Mouse (Mus musculus) intestine, embryonic 14.5 days (tissue): ENCODE results near the gene Slc19a2. TPM values are rescaled to one million over a fixed set of nuclear protein-coding genes. Genes with fewer than 3 reads are reported as not detected.
"Not testable (repeated sequence)": the region's sequence is repeated elsewhere in the genome, so short reads cannot be mapped to it uniquely, and the experiment has no call there.

Source experiments
- ATAC-seq: fragments of 200-750 bp; cut with Nextera tagmentation; replicated peaks from 2 replicates; pipeline ENCODE4 v1.8.0; 2017; ENCODE audit warnings: low read depth, moderate number of reproducible peaks, moderate TSS enrichment, moderate library complexity; ENCODE audit not compliant: low FRiP score, low TSS enrichment
- DNase-seq: peaks from one replicate; pipeline ENCODE4 v3.0.0-alpha.2; 2018; ENCODE audit warnings: low spot score
- H3K27ac ChIP-seq: fragments of 300-500 bp; sonication (generic); 2 replicates; pipeline ENCODE4 v1.5.1; 2014; ENCODE audit warnings: low read depth, mild to moderate bottlenecking, control low read depth
- H3K27me3 ChIP-seq: fragments of 300-500 bp; sonication (generic); replicated peaks from 2 replicates; pipeline ENCODE4 v1.6.1; 2014; ENCODE audit warnings: low read length, control low read depth; ENCODE audit not compliant: control insufficient read depth, insufficient read depth
- H3K36me3 ChIP-seq: fragments of 300-500 bp; sonication (generic); 2 replicates; pipeline ENCODE4 v1.6.1; 2014; ENCODE audit warnings: low read length, control low read depth; ENCODE audit not compliant: control insufficient read depth, insufficient read depth
- H3K4me1 ChIP-seq: fragments of 300-500 bp; sonication (generic); replicated peaks from 2 replicates; pipeline ENCODE4 v1.6.1; 2014; ENCODE audit warnings: low read length, control low read depth, mixed read lengths; ENCODE audit not compliant: control insufficient read depth, insufficient read depth
- H3K4me2 ChIP-seq: fragments of 300-500 bp; sonication (generic); 2 replicates; pipeline ENCODE4 v1.6.1; 2014; ENCODE audit warnings: low read length
- H3K4me3 ChIP-seq: fragments of 300-500 bp; sonication (generic); 2 replicates; pipeline ENCODE4 v1.5.1; 2014; ENCODE audit warnings: low read depth, low read length, control low read depth, mixed read lengths
- H3K9ac ChIP-seq: fragments of 300-500 bp; sonication (generic); 2 replicates; pipeline ENCODE4 v1.6.1; 2014; ENCODE audit warnings: mild to moderate bottlenecking, low read length
- H3K9me3 ChIP-seq: fragments of 300-500 bp; sonication (generic); 2 replicates; pipeline ENCODE4 v1.6.1; 2016; ENCODE audit warnings: low read length, control low read depth; ENCODE audit not compliant: control insufficient read depth
- WGBS: fragments of 180-500 bp; shearing (Covaris S2); extraction: QIAGEN DNeasy Blood & Tissue Kit; methylation state at CpG from one replicate; pipeline ENCODE4 v1.1.7; 2014; 5-methylcytosine and 5-hydroxymethylcytosine counted together
- polyA plus RNA-seq: library from polyadenylated mRNA; unstranded; fragments of >200 nt; fragmentation: Nextera tagmentation; extraction: Ambion mirVana; gene quantifications from 2 replicates; pipeline ENCODE4 v1.2.1, GENCODE M21; 2014

The Slc19a2 gene
- polyA plus RNA-seq, 1 experiment from 2014 or later = 16.5 TPM

DNA sequence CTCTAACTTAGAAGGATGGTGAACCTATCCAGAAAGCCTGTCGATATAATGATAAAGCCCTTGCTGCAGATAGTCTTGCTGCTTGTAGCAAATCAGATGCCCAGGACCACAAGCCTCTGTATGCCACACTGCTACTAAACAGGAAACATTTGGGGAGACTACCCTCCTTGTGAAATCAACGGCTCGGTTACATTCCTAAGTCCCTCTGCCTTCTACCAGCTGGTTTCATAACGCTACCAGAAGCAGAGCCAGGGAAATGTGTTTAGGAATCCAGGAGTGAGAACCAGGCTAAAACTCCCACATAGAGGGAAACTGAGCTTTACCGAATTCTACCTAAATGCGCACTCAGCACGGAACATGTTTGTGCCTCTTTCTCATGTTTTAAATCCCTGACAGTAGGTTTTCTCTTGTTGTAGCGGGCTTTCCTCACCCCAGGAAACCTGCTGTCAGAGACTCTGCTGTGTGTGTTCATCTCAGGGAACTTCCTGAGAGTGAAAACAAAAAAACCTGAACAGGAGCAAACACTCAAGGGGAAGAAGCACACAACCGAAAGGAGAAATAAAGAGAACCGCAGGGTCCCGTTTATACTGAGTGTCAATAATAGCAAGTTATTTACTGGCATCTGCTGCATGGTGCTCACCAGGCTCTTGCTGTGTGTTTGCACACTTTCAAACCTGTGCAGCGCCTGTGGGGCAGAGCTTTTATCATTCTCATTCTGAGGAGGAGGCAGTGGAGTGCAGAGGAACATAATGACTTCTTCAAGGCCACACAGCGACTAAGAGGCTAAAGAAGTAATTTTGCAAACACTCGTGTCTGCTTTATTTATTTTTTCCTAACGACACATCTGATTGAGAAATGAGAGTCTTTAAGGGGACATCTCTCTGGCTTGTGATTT lies 30.8 kb upstream of the Slc19a2 start:
- Histone ChIP-seq H3K36me3 (no peaks in the 10 kb centered on the region), H3K4me1 (peaks cover 14% of the 10 kb centered on the region), H3K9me3 (no peaks in the 10 kb centered on the region), H3K27me3 (peaks cover 1% of the 10 kb centered on the region; the same call in 1 of the 2 replicates), H3K4me3 (no peak overlapping the region), H3K27ac (no peak overlapping the region), H3K9ac (no peak overlapping the region), H3K4me2 (0 out of 2 replicates have a peak overlapping the region, but pooled peaks have one; percentile 9)
- ATAC-seq (no peak), DNase-seq (no peak)
- 30% methylated on average over 15 of the region's 15 CpGs for WGBS

DNA sequence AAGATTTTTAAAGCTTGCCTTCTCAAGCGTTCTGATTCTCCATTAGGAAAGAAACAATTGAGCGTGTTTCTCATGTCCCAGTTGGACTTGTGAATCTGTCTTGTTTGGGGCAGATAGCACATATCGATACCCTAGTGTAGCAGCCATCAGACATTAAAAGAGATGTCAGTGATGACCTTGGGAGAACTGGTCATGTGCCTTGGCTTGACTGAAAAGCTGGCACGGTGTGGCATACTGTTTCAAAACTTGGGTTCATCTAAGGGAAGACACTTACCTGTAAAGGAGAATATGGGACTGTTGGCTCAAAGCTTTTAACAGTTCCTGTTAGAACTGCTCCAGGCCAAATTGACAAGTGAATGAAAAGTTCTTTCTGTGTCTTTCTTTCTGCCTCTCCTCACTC lies 28.6 kb upstream of the Slc19a2 start:
- WGBS = 82% methylated on average over 4 of the region's 4 CpGs
- no peak overlapping the region for H3K9ac ChIP-seq
- ATAC-seq = no peak

DNA sequence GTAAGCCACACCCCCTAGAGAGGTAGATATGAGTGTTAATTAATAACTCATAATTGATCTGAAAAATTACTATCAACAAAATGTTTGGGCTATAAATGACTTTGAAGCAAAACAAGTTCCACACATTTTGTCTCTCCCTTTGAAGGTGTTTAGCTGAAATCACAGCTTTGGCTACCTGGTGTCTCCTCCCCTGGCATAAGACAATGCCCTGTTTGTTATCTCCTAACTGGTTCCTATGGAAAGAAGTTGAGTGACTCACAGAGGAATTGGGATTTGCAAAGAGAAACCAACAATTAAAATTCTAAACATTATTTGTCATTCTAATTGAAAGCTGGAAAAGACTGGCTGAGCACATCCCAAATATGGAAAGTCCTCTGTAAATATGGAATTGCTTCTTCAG lies 25.8 kb upstream of the Slc19a2 start:
- Histone ChIP-seq H3K4me2 (no peak overlapping the region), H3K27ac (no peak overlapping the region), H3K4me1 (peaks cover 3% of the 10 kb centered on the region), H3K36me3 (no peaks in the 10 kb centered on the region), H3K9me3 (no peaks in the 10 kb centered on the region), H3K9ac (no peak overlapping the region), H3K27me3 (peaks cover 3% of the 10 kb centered on the region; the same call in 1 of the 2 replicates), H3K4me3 (no peak overlapping the region)
- ATAC-seq = no peak
- no peak for DNase-seq

More for the DNA sequence above, 28.6 kb upstream of the Slc19a2 start:
- no peak for DNase-seq
- Histone ChIP-seq H3K36me3 (no peaks in the 10 kb centered on the region), H3K4me1 (peaks cover 11% of the 10 kb centered on the region), H3K9me3 (no peaks in the 10 kb centered on the region), H3K4me3 (no peak overlapping the region), H3K27ac (no peak overlapping the region), H3K4me2 (no peak overlapping the region), H3K27me3 (peaks cover 3% of the 10 kb centered on the region; the same call in 1 of the 2 replicates)

DNA sequence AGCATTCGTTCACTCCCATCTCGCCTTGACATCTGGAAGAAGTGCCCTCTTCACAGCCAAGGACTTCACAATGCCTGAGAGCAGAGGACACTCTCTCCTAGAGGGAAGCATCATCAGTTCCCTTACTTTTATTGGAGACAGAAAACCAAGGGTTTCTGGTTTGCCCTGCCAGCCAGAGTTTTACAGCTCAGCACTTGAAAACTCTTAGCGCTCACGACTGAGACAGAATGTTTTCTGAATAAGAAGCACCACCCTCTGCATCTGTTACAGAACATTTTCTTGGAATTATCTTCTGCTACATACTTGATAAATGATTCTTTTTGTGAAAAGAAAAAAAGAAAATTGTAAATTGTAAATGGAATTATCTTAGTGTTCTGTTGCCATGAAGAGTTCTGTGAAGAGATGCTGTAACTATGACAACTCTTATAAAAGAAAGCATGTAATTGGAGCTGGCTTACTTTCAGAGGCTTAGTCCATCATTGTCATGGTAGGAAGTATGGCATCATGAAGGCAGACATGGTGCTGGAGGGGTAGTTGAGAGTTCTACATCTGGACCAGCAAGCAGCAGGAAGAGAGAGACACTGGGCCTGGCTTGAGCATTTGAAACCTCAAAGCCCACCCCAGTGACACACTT lies 16.8 kb upstream of the Slc19a2 start:
- H3K9ac ChIP-seq, H3K4me2 ChIP-seq, H3K27me3 ChIP-seq, H3K36me3 ChIP-seq, H3K4me3 ChIP-seq, DNase-seq, H3K4me1 ChIP-seq, H3K9me3 ChIP-seq, ATAC-seq, H3K27ac ChIP-seq: not testable (repeated sequence)
- WGBS = 78% methylated on average over 2 of the region's 4 CpGs

DNA sequence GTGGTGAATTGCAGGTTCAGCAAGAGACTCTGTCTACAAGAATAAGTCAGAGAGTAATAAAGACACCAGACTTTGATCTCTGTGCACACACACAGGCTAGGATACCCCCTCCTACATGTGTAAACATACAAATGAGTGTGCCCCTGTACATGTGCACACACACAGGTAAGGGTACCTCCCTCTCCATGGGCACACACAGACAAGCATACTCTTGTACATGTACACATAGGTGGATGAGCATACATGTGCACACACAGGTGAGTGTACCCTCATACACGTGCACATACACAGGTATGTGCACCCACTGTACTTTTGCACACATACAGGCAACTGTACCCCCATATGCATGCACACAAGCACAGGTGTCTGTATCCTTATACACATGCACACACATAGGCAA lies 15.4 kb upstream of the Slc19a2 start:
- DNase-seq (no peak), ATAC-seq (no peak)
- H3K27ac ChIP-seq = no peak overlapping the region
- H3K4me3 ChIP-seq = no peak overlapping the region
- H3K36me3 ChIP-seq = no peaks in the 10 kb centered on the region
- no peak overlapping the region for H3K9ac ChIP-seq
- WGBS = 83% methylated on average over 1 of the region's 1 CpGs
- H3K9me3 ChIP-seq = no peaks in the 10 kb centered on the region
- no peaks in the 10 kb centered on the region for H3K4me1 ChIP-seq
- no peak overlapping the region for H3K4me2 ChIP-seq
- H3K27me3 ChIP-seq = no peaks in the 10 kb centered on the region

DNA sequence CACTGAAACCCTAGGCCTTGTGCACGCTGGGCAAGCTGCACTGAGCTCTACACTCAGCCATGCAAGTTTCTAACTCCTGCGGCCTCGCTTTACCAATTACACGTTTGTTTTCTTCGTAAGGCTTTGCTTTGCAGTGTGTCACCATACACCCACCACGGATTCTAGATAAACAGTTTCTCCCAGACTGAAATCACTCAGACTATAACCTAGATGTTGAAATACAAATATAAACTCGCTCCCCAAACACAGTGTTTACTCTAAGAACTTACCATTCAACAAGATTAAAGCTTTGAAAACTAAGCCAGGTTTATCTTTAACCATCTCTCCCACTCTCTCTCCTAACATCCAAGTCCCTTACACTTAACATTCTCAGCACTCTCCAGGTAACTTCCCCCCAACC lies 13.8 kb upstream of the Slc19a2 start:
- H3K4me3 ChIP-seq = no peak overlapping the region
- ATAC-seq (no peak), DNase-seq (no peak)
- H3K27ac ChIP-seq = no peak overlapping the region
- H3K9ac ChIP-seq = no peak overlapping the region
- no peaks in the 10 kb centered on the region for H3K27me3 ChIP-seq
- no peak overlapping the region for H3K4me2 ChIP-seq
- H3K4me1 ChIP-seq = no peaks in the 10 kb centered on the region
- no peaks in the 10 kb centered on the region for H3K9me3 ChIP-seq
- 41% methylated on average over 7 of the region's 7 CpGs for WGBS
- H3K36me3 ChIP-seq = no peaks in the 10 kb centered on the region

DNA sequence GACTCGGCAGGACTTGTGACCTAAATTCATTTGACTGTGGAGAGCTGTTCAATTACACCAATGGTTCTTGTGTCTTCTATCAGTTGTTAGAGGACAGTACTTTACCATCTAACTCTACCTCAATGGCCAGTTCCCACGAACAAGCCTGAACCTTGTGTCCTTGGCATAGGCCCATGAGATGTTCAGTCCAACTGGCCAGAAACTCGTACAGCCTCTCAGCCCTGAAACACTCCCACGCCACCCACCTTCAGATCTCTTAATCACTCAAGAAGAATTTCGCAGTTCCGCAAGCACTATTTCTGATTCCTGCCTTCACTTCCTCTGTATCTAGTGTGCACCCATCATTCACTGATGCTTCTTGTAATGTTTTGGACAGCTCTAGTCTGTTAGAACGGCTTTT lies 12.8 kb upstream of the Slc19a2 start:
- no peak overlapping the region for H3K4me3 ChIP-seq
- no peak overlapping the region for H3K27ac ChIP-seq
- WGBS = 63% methylated on average over 7 of the region's 7 CpGs
- no peaks in the 10 kb centered on the region for H3K9me3 ChIP-seq
- no peak overlapping the region for H3K4me2 ChIP-seq
- H3K4me1 ChIP-seq = no peaks in the 10 kb centered on the region
- no peaks in the 10 kb centered on the region for H3K36me3 ChIP-seq
- DNase-seq = no peak
- ATAC-seq = no peak
- no peak overlapping the region for H3K9ac ChIP-seq
- no peaks in the 10 kb centered on the region for H3K27me3 ChIP-seq

DNA sequence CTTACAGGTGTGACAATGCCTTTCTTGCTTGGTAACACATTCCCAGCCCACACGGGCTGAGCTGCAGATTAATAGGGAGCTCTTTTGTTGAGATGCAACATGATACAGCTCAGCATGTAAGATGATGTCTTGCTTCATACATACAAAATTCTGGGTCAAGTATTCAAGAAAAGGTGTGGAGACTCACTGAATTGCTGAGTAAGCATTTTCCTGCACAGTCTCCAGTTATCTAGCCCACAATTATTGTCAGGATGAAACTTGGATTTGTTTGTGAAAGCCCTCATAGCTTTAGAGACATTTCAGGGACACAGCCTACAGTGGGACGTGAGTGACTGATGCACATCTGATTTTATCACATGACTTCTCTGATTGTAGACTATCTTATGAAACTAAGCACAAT lies 7.4 kb upstream of the Slc19a2 start:
- no peaks in the 10 kb centered on the region for H3K9me3 ChIP-seq
- H3K27me3 ChIP-seq = no peaks in the 10 kb centered on the region
- DNase-seq (no peak), ATAC-seq (no peak)
- H3K36me3 ChIP-seq = no peaks in the 10 kb centered on the region
- 82% methylated on average over 2 of the region's 2 CpGs for WGBS
- H3K9ac ChIP-seq = no peak overlapping the region
- no peak overlapping the region for H3K4me2 ChIP-seq
- no peaks in the 10 kb centered on the region for H3K4me1 ChIP-seq
- H3K4me3 ChIP-seq = no peak overlapping the region
- H3K27ac ChIP-seq = no peak overlapping the region
